Mouse (Mus musculus): Measurements from ENCODE around the gene Clp1.

The Clp1 gene

DNA sequence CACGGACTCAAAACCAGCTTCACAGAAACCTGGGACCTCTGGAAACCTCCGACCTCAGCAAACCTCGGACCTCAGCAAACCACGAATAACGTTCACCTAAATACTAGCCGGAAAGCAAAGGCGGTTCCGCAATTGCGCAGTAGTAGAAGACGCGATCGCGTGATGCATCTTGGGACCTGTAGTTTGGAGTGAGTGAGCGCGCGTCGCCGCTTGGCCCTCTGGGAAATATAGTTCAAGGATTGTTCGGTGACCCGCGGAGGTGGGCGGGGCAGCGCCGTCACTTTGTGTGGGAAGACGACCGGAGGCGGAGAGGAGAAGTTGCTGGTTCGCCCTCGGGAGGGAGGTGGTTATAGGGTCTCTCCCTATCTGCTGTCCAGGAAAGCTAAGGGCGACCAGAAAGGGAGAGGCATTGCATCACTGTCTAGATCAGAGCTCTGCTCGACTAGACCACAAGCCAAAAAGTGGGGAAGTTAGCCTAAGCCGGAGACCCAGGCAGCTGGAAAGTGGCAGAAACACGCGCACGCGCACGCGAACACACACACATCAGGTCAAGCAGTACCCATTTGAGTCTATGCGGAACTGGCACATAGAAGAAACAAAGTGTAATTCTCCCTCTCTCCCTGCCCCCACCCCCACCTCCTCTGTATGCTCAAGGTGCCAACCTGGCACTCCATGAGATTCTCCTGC lies at the start of gene Clp1:
Gene Clp1 (minus strand): TSS at position 179 of the 687 bp plus-strand sequence.
- peak; percentile 95 for DNase-seq (ENCODE audit: low read depth)

DNA sequence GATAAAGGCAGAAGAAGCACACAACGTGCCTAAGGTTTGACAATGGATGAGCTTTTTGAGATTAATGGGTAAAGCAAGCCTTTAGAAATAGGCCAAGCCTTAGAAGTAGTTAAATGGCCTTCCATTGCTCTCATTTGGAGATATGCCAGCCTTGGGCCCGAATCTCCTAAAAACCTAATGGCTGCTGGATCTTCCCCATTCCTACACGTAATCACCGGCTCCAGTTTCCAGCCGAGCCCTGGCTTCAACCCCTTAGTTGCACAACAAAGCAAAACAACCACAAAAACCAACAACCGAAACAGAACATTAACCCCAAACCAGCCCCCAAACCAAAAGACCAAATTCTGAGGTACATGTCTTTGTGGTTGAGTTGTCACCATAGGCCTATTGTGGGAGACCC lies 48.5 kb upstream of the Clp1 start:
- no peak for DNase-seq (ENCODE audit: low read depth)

DNA sequence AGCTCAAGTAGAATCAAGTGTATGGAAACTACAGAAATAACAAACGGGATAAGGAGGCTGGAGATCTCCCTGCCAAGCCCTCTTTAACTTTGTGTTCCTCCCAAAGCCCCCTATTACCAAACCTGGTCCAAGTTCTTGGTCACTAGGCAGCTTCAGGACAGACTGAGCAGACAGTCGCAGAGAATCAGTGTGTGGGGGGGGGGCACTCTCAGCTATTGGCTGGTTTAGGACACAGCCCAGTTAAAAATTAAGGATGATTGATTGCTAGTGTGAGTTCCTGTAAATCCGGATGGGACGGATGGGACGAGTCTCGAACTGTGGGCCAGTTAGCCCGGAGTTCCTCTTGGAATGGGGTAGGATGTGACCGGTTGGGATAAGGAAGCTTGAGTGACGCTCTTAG lies 48.1 kb upstream of the Clp1 start, which contains the start of gene Serping1:
Gene Serping1 (minus strand): TSS at position 204 of the 400 bp plus-strand sequence.
- no peak for DNase-seq (ENCODE audit: low read depth)

- DNase-seq (ENCODE audit: low read depth), result peak; percentile 21
Observed at GRCm38 (mm10) chr2:84774751-84775150, 47.6 kb upstream of the Clp1 start.

DNA sequence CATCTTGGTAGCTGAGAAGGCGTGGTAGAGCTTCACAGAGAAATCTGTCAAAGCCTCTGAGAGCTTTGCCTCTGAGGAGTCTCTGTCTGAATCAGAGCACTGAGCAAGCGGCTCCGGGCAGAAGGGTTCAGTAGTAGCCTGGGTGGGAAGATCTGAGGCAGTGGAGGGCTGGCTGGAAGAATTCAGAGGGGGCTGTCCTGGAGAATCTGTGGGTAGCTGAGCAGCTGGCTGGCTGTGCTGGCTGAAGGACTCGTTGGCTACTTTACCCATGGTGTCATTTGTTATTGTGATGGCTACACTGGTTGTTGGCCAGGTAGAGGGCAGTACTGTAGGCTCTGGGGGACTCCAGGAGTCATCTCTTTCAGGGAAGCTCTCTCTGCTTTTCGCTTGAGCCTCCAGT lies 46.0 kb upstream of the Clp1 start:
- no peak for DNase-seq (ENCODE audit: low read depth)

DNA sequence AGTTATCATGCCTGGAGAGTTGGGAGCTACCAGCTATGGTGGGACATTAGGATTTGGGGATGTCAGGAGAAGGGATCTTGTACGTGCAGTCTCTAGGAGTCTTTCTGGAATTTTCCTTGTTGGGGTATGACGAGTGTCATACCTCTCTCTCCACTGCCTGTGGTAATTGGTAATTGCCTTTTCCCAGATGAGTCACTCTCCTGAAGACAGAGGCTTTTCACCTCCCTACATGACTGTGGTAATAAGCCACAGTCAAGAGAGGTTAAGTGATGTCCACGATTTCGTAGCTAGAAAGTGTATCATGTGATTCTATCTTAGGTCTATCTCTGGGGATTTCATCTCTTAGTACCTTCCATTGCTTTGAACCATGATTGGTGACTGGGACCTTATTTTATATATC lies 45.3 kb upstream of the Clp1 start:
- no peak for DNase-seq (ENCODE audit: low read depth)

DNA sequence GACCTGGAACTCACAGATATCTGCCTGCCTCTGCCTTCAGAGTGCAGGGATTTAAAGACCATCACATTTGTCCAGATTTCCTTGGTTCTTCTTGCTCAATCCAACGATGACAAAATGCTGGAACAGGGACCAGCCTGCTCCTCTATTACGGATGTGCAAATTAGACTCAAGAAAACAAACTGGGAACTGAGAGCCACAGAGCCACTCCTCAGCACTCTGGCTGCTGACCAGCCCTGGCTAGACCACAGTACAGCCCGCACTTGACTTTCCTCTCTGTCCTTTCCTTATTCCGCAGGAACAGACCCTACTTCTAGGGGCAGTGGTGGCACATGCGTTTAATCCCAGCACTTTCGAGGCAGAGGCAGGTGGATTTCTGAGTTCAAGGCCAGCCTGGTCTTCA lies 43.4 kb upstream of the Clp1 start:
- DNase-seq (ENCODE audit: low read depth), result no peak

GRCm38 (mm10) chr2:84762818-84763217 lies 35.7 kb upstream of the Clp1 start:
- no peak for DNase-seq (ENCODE audit: low read depth)

- DNase-seq (ENCODE audit: low read depth), result no peak
Observed at GRCm38 (mm10) chr2:84762295-84762694, 35.1 kb upstream of the Clp1 start.

- DNase-seq (ENCODE audit: low read depth), result no peak
Observed at GRCm38 (mm10) chr2:84761840-84762239, 34.7 kb upstream of the Clp1 start.

DNA sequence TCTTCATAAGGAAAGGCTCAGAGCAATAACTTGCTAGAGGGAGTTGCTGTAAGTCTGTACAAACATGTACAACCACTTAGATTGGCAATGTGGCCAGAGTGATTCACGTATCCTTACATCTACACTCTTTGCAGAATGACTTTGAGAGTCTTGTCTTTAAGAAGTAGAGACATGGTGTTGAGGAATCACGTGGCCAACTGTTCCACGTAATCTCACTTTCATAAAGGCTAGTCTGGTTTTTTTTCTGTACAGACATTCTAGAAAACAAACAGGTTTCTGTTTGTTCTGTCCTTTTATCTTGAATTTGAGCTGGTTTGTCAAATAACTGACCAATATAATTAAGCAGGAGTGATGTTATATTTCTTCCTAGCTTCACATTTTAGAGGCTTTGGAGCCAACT lies 34.2 kb upstream of the Clp1 start:
- DNase-seq (ENCODE audit: low read depth), result no peak

- DNase-seq (ENCODE audit: low read depth), result no peak
Observed at GRCm38 (mm10) chr2:84760777-84761176, 33.6 kb upstream of the Clp1 start.

DNA sequence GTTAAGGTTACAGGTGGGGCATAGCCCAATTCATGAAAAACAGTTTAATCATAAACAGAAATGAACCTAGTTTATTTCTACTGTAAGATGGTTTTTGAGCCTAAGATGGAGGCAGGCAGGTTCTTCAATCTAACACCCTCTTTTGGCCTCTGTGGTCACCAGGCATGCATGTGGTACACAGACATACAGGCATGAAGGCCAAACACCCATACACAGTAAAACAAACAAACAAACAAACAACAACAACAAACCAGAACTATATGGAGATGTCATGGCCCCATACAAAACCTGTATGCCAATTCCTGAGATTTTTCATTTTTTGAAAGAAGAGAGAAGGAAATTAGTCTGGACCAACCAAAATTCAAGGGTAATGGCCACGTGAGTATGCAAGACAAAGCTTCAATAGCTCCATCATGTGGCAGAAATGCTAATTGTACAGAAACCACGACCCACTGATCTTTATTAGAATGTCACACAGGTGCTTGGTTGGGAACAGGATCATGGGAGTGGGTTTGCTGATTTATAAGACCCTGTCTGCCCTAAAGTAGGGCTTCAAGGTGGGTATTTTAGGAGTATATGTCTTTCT lies 31.5 kb upstream of the Clp1 start:
- DNase-seq (ENCODE audit: low read depth), result no peak

GRCm38 (mm10) chr2:84757026-84757682 lies 30.0 kb upstream of the Clp1 start:
- DNase-seq (ENCODE audit: low read depth), result no peak

DNA sequence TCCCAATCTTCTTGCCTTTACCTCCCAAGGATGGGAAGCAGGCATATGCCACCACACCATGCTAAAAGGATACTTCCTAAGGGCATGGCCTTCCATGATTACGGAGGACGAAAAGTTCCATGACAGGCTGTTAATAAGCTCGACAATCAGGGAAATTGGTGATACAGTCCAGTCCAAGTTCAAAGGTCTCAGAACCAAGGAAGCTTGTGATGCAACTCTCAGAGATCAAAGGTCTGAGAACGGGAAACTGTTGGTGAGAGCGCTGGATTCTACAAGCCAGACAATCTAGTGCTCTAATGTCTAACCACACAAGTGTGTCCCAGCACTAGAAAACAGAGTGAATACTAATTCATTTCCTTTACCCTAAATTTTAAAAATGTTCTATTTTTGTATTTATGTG lies 29.1 kb upstream of the Clp1 start:
- no peak for DNase-seq (ENCODE audit: low read depth)

GRCm38 (mm10) chr2:84750115-84750514 lies 23.0 kb upstream of the Clp1 start:
- no peak for DNase-seq (ENCODE audit: low read depth)

GRCm38 (mm10) chr2:84744126-84744525 lies 17.0 kb upstream of the Clp1 start:
- no peak for DNase-seq (ENCODE audit: low read depth)

DNA sequence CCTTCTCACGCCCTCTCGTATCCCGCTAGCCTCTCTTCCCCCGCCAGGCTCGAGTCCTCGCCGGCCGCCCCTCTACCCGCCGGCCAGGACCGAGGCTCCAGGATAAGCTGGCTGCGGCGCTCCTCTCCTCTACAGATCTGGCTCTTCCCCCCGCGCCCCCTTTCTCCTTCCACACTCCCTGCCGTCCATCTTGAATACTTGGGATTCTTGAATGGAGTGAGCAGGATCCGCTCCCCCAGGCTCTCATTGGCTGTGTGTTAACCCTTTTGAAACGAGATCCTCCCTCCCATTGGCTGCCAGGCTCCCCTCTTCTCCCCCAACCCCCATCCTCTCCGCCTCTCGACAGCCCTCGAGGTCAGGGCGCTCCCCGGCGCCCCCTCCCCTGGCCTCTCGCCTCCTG lies 16.4 kb upstream of the Clp1 start, which contains the start of gene Gm19426:
Gene Gm19426 (minus strand): TSS at position 95 of the 400 bp plus-strand sequence.
- peak; percentile 63 for DNase-seq (ENCODE audit: low read depth)

- no peak for DNase-seq (ENCODE audit: low read depth)
Observed at GRCm38 (mm10) chr2:84742451-84743283, 15.5 kb upstream of the Clp1 start.

GRCm38 (mm10) chr2:84741841-84742450 lies 14.8 kb upstream of the Clp1 start:
- no peak for DNase-seq (ENCODE audit: low read depth)

DNA sequence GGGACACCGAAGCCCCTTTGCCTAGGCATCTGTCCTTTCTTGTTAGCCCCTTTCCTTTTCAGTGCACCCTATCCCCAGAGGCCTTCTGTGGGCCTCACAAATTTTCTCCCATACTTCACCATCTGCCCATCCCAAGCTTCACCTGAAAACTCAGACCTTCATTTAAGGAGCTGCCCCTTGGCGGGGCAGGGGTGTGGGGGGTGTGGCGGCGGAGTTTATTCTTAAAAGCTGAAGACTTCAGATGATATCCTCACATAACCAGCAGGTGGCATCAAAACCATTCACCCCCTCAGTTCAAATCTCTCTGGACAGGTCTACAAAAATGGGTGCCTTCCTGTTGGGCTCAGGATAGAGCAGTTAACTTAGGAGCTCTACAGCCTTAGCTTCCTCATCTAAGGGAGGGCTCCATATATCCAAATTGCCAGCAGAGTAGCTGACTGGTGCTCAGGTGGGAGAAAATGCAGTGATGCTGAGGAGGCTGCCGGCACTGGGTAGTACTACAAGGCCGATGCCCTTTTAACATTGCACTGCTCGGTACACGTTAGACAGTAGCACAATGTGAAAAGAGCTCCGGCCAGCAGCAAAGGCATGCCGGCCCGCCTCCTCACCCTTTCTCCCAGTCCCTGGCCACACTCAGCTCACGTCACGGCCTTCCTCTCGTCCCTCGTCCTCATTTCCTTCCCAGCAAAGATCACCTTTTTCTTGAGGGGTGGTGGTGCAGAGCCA lies 13.6 kb upstream of the Clp1 start:
- DNase-seq (ENCODE audit: low read depth), result no peak

Measured in fibroblast of lung, adult 2 months (primary cell).